Mouse (Mus musculus) cerebellum, adult (tissue): ENCODE measurements around the gene Ints2.
"Not testable (repeated sequence)": the region's sequence is repeated elsewhere in the genome, so short reads cannot be mapped to it uniquely, and the experiment has no call there.

Experiments used
- ATAC-seq: cut with Nextera tagmentation; 2 replicates; pipeline ENCODE4 v1.9.2; 2017; ENCODE audit warnings: mild to moderate bottlenecking, moderate library complexity, mixed read lengths; ENCODE audit not compliant: insufficient number of reproducible peaks, low FRiP score, low TSS enrichment

Ints2 gene

DNA sequence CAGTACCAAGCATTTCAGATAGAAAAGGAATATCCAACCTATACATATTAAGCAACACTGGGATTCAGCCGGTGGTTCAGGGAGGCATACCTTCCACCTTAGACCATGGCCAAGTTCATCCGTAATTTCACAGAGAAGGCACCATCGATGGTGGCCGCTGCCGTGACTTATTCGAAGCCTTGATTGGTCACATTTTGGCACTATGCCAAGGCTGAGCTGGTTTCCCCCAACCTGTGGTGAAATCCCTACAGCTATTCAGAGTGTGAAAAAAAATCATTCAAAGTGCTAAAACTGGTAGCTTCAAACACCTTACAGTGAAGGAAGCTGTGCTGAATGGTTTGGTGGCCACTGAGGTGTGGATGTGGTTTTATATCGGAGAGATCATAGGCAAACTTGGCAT lies 72.2 kb downstream of the Ints2 start:
- not testable (repeated sequence) for ATAC-seq

GRCm38 (mm10) chr11:86175833-86176232 lies 81.5 kb downstream of the Ints2 start:
- ATAC-seq: no peak

DNA sequence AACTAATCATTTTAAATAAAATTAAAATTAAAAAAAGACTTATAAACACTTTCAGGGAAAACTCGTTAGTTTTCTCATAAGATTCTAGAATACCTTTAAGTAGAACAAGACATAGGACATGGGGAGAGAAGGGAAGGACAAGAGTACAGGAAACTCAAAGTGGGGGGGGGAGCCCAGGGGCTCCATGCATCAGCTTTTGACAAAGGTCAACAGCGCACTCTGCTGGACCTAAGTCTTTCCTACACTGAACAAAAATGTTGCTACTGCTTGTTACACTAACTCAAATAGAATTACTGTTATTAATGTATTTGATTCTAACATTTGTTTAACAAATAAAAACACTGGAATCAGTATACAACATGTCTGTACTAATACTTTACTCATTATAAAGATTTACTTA lies 83.2 kb downstream of the Ints2 start:
- no peak for ATAC-seq

- no peak for ATAC-seq
Measured at GRCm38 (mm10) chr11:86170743-86171142, 86.6 kb downstream of the Ints2 start.
